Mouse (Mus musculus): ENCODE data around the gene Smap2.

The Smap2 gene

GRCm38 (mm10) chr4:120974711-120975427 lies 42.2 kb downstream of the Smap2 start:
- DNase-seq: peak; percentile 40

- DNase-seq: no peak
Measured at GRCm38 (mm10) chr4:120971842-120972241, 45.2 kb downstream of the Smap2 start.

GRCm38 (mm10) chr4:120969382-120970146 lies 47.5 kb downstream of the Smap2 start:
- DNase-seq: peak; percentile 39

GRCm38 (mm10) chr4:120968486-120968885 lies 48.6 kb downstream of the Smap2 start:
- DNase-seq: no peak

GRCm38 (mm10) chr4:120955586-120955985 lies 61.5 kb downstream of the Smap2 start:
- DNase-seq: no peak

DNA sequence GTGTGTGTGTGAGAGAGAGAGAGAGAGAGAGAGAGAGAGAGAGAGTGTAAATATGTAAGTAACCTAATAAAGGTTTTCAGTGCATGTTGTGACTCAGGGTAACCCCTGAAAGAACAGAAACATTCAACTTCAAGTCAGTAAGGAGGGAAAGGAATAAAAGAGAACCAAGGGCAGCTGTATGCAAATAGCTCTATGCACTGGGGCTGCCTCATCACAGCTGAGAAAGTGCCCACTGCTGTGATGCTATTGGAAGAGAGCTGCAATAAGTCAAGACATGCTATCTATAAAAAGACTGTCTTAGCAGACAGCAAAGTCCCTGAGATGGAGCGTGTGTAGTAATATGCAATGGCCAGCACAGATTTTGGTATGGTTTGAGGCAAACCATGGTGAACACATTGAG lies 63.4 kb downstream of the Smap2 start:
- DNase-seq: no peak

GRCm38 (mm10) chr4:120953038-120953437 lies 64.0 kb downstream of the Smap2 start:
- DNase-seq: no peak

DNA sequence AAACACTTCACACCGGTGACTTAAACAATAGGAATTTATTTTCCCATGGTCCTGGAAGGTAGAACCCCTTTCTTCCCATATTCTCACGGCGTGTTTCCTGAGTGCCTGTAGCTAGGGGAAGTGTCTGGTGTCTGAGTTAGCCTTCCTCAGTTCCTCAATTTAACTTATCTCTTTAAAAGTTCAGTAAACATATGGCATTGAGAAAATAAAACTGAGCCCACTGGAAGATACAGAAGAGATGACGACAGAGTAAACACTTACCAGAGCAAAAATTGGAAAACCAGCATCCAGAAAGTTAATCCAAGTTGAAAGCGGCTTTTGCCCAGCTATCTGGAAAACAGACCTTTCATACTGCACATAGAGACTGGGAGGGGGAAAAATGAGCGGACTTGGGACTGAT lies 64.9 kb downstream of the Smap2 start:
- peak; percentile 27 for DNase-seq

- DNase-seq: peak; percentile 84
Measured at GRCm38 (mm10) chr4:120951428-120951973, 65.5 kb downstream of the Smap2 start, which contains the start of gene Zfp69. Gene Zfp69, minus strand, starts transcription at chr4:120951699.

- no peak for DNase-seq
Measured at GRCm38 (mm10) chr4:120950763-120951427, 66.2 kb downstream of the Smap2 start.

- no peak for DNase-seq
Measured at GRCm38 (mm10) chr4:120948938-120949337, 68.1 kb downstream of the Smap2 start.

GRCm38 (mm10) chr4:120935006-120935405 lies 82.0 kb downstream of the Smap2 start:
- DNase-seq: no peak

GRCm38 (mm10) chr4:120930736-120931135 lies 86.3 kb downstream of the Smap2 start:
- no peak for DNase-seq

DNA sequence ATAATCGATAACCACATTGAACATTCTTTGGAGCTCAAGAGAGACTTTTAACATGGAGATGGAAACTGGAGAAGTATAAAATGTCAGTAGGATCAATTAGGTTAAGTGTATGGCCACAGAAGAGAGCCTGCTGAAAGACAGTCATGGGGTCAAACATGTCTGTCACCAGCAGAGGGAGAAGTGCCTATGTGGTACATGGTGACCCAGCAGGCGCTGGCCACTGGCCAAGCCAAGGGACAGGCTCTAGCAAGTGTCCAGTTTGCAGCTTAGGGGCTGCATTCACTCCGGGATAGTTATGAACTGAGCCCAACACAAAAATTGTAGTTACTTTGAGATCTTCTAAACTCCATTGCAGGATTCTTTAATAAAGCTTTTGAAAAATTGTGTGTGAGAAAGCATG lies 88.4 kb downstream of the Smap2 start:
- no peak for DNase-seq

- peak; percentile 58 for DNase-seq
Measured at GRCm38 (mm10) chr4:120925386-120925785, 91.7 kb downstream of the Smap2 start.

GRCm38 (mm10) chr4:120924554-120925299 lies 92.3 kb downstream of the Smap2 start, which contains the start of gene Exo5:
Gene Exo5, minus strand, starts transcription at chr4:120925017.
- peak; percentile 93 for DNase-seq

- DNase-seq: no peak
Measured at GRCm38 (mm10) chr4:120921461-120921860, 95.6 kb downstream of the Smap2 start.

All from layer of hippocampus, adult 9-11 months (tissue).